Mouse (Mus musculus) B cell, adult 2 months (primary cell): Measurements from ENCODE around the gene Prss2.
"Not testable (repeated sequence)": the region's sequence is repeated elsewhere in the genome, so short reads cannot be mapped to it uniquely, and the experiment has no call there.

Source experiments
- DNase-seq, 2 experiments: peaks; one replicate each; pipeline ENCODE4 v3.0.0; 2022

The Prss2 gene

DNA sequence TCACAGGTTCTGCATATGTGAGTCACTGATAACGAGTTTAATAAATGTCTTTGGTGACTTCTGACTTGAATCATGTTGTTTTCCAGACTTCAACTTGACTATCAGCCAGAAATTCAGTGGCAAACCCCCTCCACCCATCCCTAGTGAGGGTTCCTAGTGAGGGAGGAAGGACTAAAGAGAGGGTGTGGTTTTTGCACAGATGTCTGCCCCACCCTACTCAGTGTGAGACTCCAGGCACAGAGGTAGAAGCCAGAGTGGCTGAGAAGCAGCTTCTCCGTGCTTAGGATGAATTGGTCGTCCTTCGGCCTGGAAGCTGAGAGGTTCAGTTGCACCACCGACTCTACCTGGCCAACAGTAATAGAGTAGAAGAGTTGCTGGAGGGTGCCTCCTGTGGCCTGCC is 35.9 kb downstream of the Prss2 start:
- no peak for DNase-seq

- DNase-seq, result peak in 1 of 2 experiments; percentile 25
Observed at GRCm38 (mm10) chr6:41558271-41558670, 36.7 kb downstream of the Prss2 start.

GRCm38 (mm10) chr6:41559331-41559730 is 37.7 kb downstream of the Prss2 start:
- no peak for DNase-seq

- DNase-seq, result no peak
Observed at GRCm38 (mm10) chr6:41560273-41560672, 38.7 kb downstream of the Prss2 start.

DNA sequence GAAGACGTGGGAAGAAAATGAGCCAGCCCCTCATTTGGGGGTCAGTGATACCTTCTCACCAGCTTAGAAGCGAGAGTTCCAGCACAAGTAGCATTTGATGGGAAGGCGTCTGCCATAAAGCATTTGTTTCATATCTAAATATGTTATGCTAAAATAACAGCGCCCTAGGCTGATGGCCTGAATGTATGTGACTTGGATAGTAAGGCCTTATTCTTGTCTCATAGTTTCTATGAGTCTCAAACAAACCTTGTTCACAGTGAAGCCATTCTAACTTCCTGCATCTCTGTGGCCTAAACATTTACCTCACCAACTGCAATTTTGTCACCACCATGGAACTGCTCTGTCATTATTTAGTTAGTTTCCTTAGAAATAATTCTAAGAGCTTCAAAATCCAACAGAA is 41.0 kb downstream of the Prss2 start:
- DNase-seq, result no peak

GRCm38 (mm10) chr6:41563104-41563951 is 41.7 kb downstream of the Prss2 start:
- DNase-seq, result not testable (repeated sequence)

DNA sequence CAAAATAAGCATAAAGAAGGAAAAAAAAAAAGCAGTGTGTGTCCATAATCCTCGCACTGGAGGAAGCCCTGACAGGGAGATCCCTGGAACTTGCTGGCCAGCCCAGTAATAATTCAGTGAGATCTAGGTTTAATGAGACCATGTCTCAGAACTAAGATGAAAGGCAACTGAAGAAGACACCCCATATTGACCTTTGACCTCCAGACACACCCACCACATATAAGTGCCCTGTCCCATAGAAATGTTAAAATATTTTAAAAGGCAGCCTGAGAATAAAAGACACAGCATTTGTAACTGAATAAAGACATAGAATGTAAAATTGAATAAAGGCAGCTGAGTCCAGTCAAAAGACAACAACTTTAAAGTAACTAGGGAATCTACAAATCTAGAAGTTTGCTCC is 43.7 kb downstream of the Prss2 start:
- no peak for DNase-seq

DNA sequence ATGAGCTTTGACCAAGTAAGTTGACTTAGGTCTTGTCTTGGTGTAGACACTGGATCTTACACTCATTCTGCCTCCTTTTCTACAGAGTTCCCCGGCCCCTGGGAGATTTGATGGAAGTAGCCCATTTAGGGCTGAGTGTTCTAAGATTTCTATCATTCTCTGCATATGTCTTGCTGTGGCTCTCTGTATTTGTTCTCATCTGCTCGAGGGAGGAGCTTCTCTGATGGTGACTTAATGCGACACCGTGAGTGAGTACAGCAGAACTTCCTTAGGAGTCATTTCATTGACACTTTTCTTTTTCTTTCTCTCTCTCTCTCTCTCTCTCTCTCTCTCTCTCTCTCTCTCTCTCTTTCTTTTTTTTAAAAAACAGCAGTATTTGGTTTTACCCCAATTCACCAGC is 45.4 kb downstream of the Prss2 start:
- DNase-seq, result no peak

- DNase-seq, result no peak
Observed at GRCm38 (mm10) chr6:41569078-41569477, 47.5 kb downstream of the Prss2 start.
